Mouse (Mus musculus): ENCODE data around the gene Mucl3. TPM values are rescaled to one million over a fixed set of nuclear protein-coding genes. Genes with fewer than 3 reads are reported as not detected.

Gene Mucl3
- polyA plus RNA-seq, 1 experiment from 2014 or later = not detected

- ATAC-seq (peak; percentile 62), DNase-seq (peak; percentile 38)
- peaks cover 3% of the 10 kb centered on the region; the same call in 1 of the 2 replicates for H3K4me1 ChIP-seq (ENCODE audit: insufficient read depth)
- H3K4me2 ChIP-seq (ENCODE audit: low read depth, low read length) = no peak overlapping the region
- no peaks in the 10 kb centered on the region for H3K9me3 ChIP-seq (ENCODE audit: low read length)
- no peak overlapping the region for H3K27ac ChIP-seq (ENCODE audit: low read depth)
- peaks cover 14% of the 10 kb centered on the region for H3K27me3 ChIP-seq (ENCODE audit: insufficient read depth, low read length)
- no peak overlapping the region for H3K9ac ChIP-seq (replicated peaks)
- H3K36me3 ChIP-seq (replicated peaks; ENCODE audit: insufficient read depth, low read length) = no peaks in the 10 kb centered on the region
- no peak overlapping the region for H3K4me3 ChIP-seq (ENCODE audit: low read depth, low read length)
- 18% methylated on average over 14 of the region's 14 CpGs for WGBS (ENCODE audit: insufficient replicate concordance)
- TF ChIP-seq EP300 (IDR thresholded peaks at IDR 0.05; ENCODE audit: low read depth) (no peak), CTCF (IDR thresholded peaks at IDR 0.05; ENCODE audit: low read depth) (no peak)
These were observed 4.9 kb downstream of the Mucl3 start for GRCm38 (mm10) chr17:35638475-35639190.

- WGBS (ENCODE audit: insufficient replicate concordance) = 34% methylated on average over 5 of the region's 5 CpGs
- Histone ChIP-seq H3K4me1 (ENCODE audit: insufficient read depth) (peaks cover 3% of the 10 kb centered on the region; the same call in 1 of the 2 replicates), H3K9me3 (ENCODE audit: low read length) (no peaks in the 10 kb centered on the region), H3K36me3 (replicated peaks; ENCODE audit: insufficient read depth, low read length) (no peaks in the 10 kb centered on the region), H3K4me3 (ENCODE audit: low read depth, low read length) (no peak overlapping the region), H3K27ac (ENCODE audit: low read depth) (no peak overlapping the region), H3K9ac (replicated peaks) (no peak overlapping the region), H3K4me2 (ENCODE audit: low read depth, low read length) (no peak overlapping the region), H3K27me3 (ENCODE audit: insufficient read depth, low read length) (peaks cover 14% of the 10 kb centered on the region)
- ATAC-seq = no peak
- DNase-seq = peak; percentile 54
- no peak for TF ChIP-seq CTCF (IDR thresholded peaks at IDR 0.05; ENCODE audit: low read depth)
- no peak for TF ChIP-seq EP300 (IDR thresholded peaks at IDR 0.05; ENCODE audit: low read depth)
These were observed 7.1 kb downstream of the Mucl3 start for GRCm38 (mm10) chr17:35636363-35636762.

GRCm38 (mm10) chr17:35635699-35636111 is 7.8 kb downstream of the Mucl3 start:
- Histone ChIP-seq H3K9me3 (ENCODE audit: low read length) (no peaks in the 10 kb centered on the region), H3K9ac (replicated peaks) (no peak overlapping the region), H3K27ac (ENCODE audit: low read depth) (no peak overlapping the region), H3K4me2 (ENCODE audit: low read depth, low read length) (peak overlapping the region; percentile 69), H3K36me3 (replicated peaks; ENCODE audit: insufficient read depth, low read length) (no peaks in the 10 kb centered on the region), H3K27me3 (ENCODE audit: insufficient read depth, low read length) (peaks cover 14% of the 10 kb centered on the region), H3K4me1 (ENCODE audit: insufficient read depth) (peaks cover 3% of the 10 kb centered on the region; the same call in 1 of the 2 replicates), H3K4me3 (ENCODE audit: low read depth, low read length) (peak overlapping the region; percentile 31)
- 2% methylated on average over 15 of the region's 15 CpGs for WGBS (ENCODE audit: insufficient replicate concordance)
- peak; percentile 66 for DNase-seq
- TF ChIP-seq CTCF (IDR thresholded peaks at IDR 0.05; ENCODE audit: low read depth) (peak; percentile 80), EP300 (IDR thresholded peaks at IDR 0.05; ENCODE audit: low read depth) (no peak)
- peak; percentile 50; the same call in 1 of the 2 replicates for ATAC-seq

- peaks cover 14% of the 10 kb centered on the region; the same call in 1 of the 2 replicates for H3K27me3 ChIP-seq (ENCODE audit: insufficient read depth, low read length)
- DNase-seq (no peak), ATAC-seq (no peak)
These were observed 8.3 kb downstream of the Mucl3 start for GRCm38 (mm10) chr17:35635202-35635601.

GRCm38 (mm10) chr17:35633992-35634391 is 9.5 kb downstream of the Mucl3 start:
- H3K9ac ChIP-seq (replicated peaks) = no peak overlapping the region
- peaks cover 14% of the 10 kb centered on the region; the same call in 1 of the 2 replicates for H3K27me3 ChIP-seq (ENCODE audit: insufficient read depth, low read length)
- no peaks in the 10 kb centered on the region for H3K9me3 ChIP-seq (ENCODE audit: low read length)
- no peak overlapping the region for H3K4me3 ChIP-seq (ENCODE audit: low read depth, low read length)
- H3K36me3 ChIP-seq (replicated peaks; ENCODE audit: insufficient read depth, low read length) = no peaks in the 10 kb centered on the region
- H3K27ac ChIP-seq (ENCODE audit: low read depth) = no peak overlapping the region
- DNase-seq (no peak), ATAC-seq (no peak)
- H3K4me2 ChIP-seq (ENCODE audit: low read depth, low read length) = no peak overlapping the region
- TF ChIP-seq EP300 (IDR thresholded peaks at IDR 0.05; ENCODE audit: low read depth) = no peak
- peak; percentile 33 for TF ChIP-seq CTCF (IDR thresholded peaks at IDR 0.05; ENCODE audit: low read depth)
- 14% methylated on average over 1 of the region's 1 CpGs for WGBS (ENCODE audit: insufficient replicate concordance)
- peaks cover 3% of the 10 kb centered on the region; the same call in 1 of the 2 replicates for H3K4me1 ChIP-seq (ENCODE audit: insufficient read depth)

More at GRCm38 (mm10) chr17:35635202-35635601, 8.3 kb downstream of the Mucl3 start:
- no peak overlapping the region for H3K4me2 ChIP-seq (ENCODE audit: low read depth, low read length)
- no peaks in the 10 kb centered on the region for H3K36me3 ChIP-seq (replicated peaks; ENCODE audit: insufficient read depth, low read length)
- no peaks in the 10 kb centered on the region for H3K9me3 ChIP-seq (ENCODE audit: low read length)
- peaks cover 3% of the 10 kb centered on the region; the same call in 1 of the 2 replicates for H3K4me1 ChIP-seq (ENCODE audit: insufficient read depth)
- H3K9ac ChIP-seq (replicated peaks) = no peak overlapping the region
- TF ChIP-seq EP300 (IDR thresholded peaks at IDR 0.05; ENCODE audit: low read depth) (no peak), CTCF (IDR thresholded peaks at IDR 0.05; ENCODE audit: low read depth) (peak; percentile 25; the same call in 1 of the 2 replicates)
- no peak overlapping the region for H3K27ac ChIP-seq (ENCODE audit: low read depth)
- no peak overlapping the region for H3K4me3 ChIP-seq (ENCODE audit: low read depth, low read length)
- 94% methylated on average over 3 of the region's 3 CpGs for WGBS (ENCODE audit: insufficient replicate concordance)

- Histone ChIP-seq H3K9me3 (ENCODE audit: low read length) (no peaks in the 10 kb centered on the region), H3K4me1 (ENCODE audit: insufficient read depth) (no peaks in the 10 kb centered on the region), H3K9ac (replicated peaks) (no peak within 1 kb of the TSS), H3K4me2 (ENCODE audit: low read depth, low read length) (no peak within 1 kb of the TSS), H3K4me3 (ENCODE audit: low read depth, low read length) (no peak within 1 kb of the TSS), H3K36me3 (replicated peaks; ENCODE audit: insufficient read depth, low read length) (no peaks in the 10 kb centered on the region), H3K27me3 (ENCODE audit: insufficient read depth, low read length) (no peaks in the 10 kb centered on the region), H3K27ac (ENCODE audit: low read depth) (no peak within 1 kb of the TSS)
- no peak for DNase-seq
- WGBS (ENCODE audit: insufficient replicate concordance) = 71% methylated on average over 7 of the region's 7 CpGs
- no peak for ATAC-seq
- TF ChIP-seq CTCF (IDR thresholded peaks at IDR 0.05; ENCODE audit: low read depth) (no peak), EP300 (IDR thresholded peaks at IDR 0.05; ENCODE audit: low read depth) (no peak)
These were observed 17.0 kb downstream of the Mucl3 start, which contains the start of gene Gm9573 for GRCm38 (mm10) chr17:35626537-35626936. Gm9573 (minus strand) TSS chr17:35626637.

Data from liver, postnatal 0 days (tissue).